Mouse (Mus musculus): ENCODE results near the gene Cdk19. TPM values are rescaled to one million over a fixed set of nuclear protein-coding genes. Genes with fewer than 3 reads are reported as not detected.
A peak's percentile ranks its signal among the peaks of the same experiment; 100 is the strongest.

Cdk19 gene
- polyA plus RNA-seq, 1 experiment from 2014 or later = 9.6 TPM

- DNase-seq (ENCODE audit: low spot score) = no peak
- Histone ChIP-seq H3K27ac (replicated peaks; ENCODE audit: low read depth, low read length) (no peak overlapping the region), H3K9me3 (ENCODE audit: control insufficient read depth, low read length) (no peaks in the 10 kb centered on the region), H3K36me3 (ENCODE audit: control insufficient read depth, insufficient read depth, low read length) (0 out of 2 replicates have a peak, but pooled peaks cover 6% of the 10 kb centered on the region), H3K4me2 (ENCODE audit: low read depth, low read length) (no peak overlapping the region), H3K4me3 (ENCODE audit: low read depth, low read length) (no peak overlapping the region), H3K27me3 (replicated peaks; ENCODE audit: control insufficient read depth, insufficient read depth, low read length) (no peaks in the 10 kb centered on the region), H3K4me1 (ENCODE audit: control insufficient read depth, insufficient read depth, low read length) (0 out of 2 replicates have a peak, but pooled peaks cover 6% of the 10 kb centered on the region), H3K9ac (ENCODE audit: low read depth, low read length) (no peak overlapping the region)
- no peak for ATAC-seq (ENCODE audit: low read depth)
- WGBS = 78% methylated on average over 2 of the region's 2 CpGs
Measured at GRCm38 (mm10) chr10:40393447-40394143, 54.2 kb downstream of the Cdk19 start.

GRCm38 (mm10) chr10:40398842-40399241 is 59.5 kb downstream of the Cdk19 start:
- H3K4me2 ChIP-seq (ENCODE audit: low read depth, low read length) = no peak overlapping the region
- H3K9me3 ChIP-seq (ENCODE audit: control insufficient read depth, low read length) = no peaks in the 10 kb centered on the region
- no peaks in the 10 kb centered on the region for H3K27me3 ChIP-seq (replicated peaks; ENCODE audit: control insufficient read depth, insufficient read depth, low read length)
- no peak overlapping the region for H3K4me3 ChIP-seq (ENCODE audit: low read depth, low read length)
- ATAC-seq (ENCODE audit: low read depth) (no peak), DNase-seq (ENCODE audit: low spot score) (no peak)
- H3K4me1 ChIP-seq (ENCODE audit: control insufficient read depth, insufficient read depth, low read length) = 0 out of 2 replicates have a peak, but pooled peaks cover 9% of the 10 kb centered on the region
- H3K27ac ChIP-seq (replicated peaks; ENCODE audit: low read depth, low read length) = peak overlapping the region; percentile 33
- 74% methylated on average over 3 of the region's 3 CpGs for WGBS
- H3K9ac ChIP-seq (ENCODE audit: low read depth, low read length) = no peak overlapping the region
- H3K36me3 ChIP-seq (ENCODE audit: control insufficient read depth, insufficient read depth, low read length) = 0 out of 2 replicates have a peak, but pooled peaks cover 6% of the 10 kb centered on the region

GRCm38 (mm10) chr10:40399328-40399727 is 60.0 kb downstream of the Cdk19 start:
- Histone ChIP-seq H3K27me3 (replicated peaks; ENCODE audit: control insufficient read depth, insufficient read depth, low read length) (no peaks in the 10 kb centered on the region), H3K9me3 (ENCODE audit: control insufficient read depth, low read length) (no peaks in the 10 kb centered on the region), H3K9ac (ENCODE audit: low read depth, low read length) (no peak overlapping the region), H3K36me3 (ENCODE audit: control insufficient read depth, insufficient read depth, low read length) (0 out of 2 replicates have a peak, but pooled peaks cover 6% of the 10 kb centered on the region), H3K4me2 (ENCODE audit: low read depth, low read length) (no peak overlapping the region), H3K4me3 (ENCODE audit: low read depth, low read length) (no peak overlapping the region), H3K4me1 (ENCODE audit: control insufficient read depth, insufficient read depth, low read length) (0 out of 2 replicates have a peak, but pooled peaks cover 9% of the 10 kb centered on the region), H3K27ac (replicated peaks; ENCODE audit: low read depth, low read length) (no peak overlapping the region)
- WGBS = 74% methylated on average over 2 of the region's 2 CpGs
- no peak for DNase-seq (ENCODE audit: low spot score)
- ATAC-seq (ENCODE audit: low read depth) = no peak

GRCm38 (mm10) chr10:40400293-40400692 is 60.9 kb downstream of the Cdk19 start:
- Histone ChIP-seq H3K9ac (ENCODE audit: low read depth, low read length) (no peak overlapping the region), H3K36me3 (ENCODE audit: control insufficient read depth, insufficient read depth, low read length) (0 out of 2 replicates have a peak, but pooled peaks cover 5% of the 10 kb centered on the region), H3K9me3 (ENCODE audit: control insufficient read depth, low read length) (no peaks in the 10 kb centered on the region), H3K27me3 (replicated peaks; ENCODE audit: control insufficient read depth, insufficient read depth, low read length) (no peaks in the 10 kb centered on the region), H3K4me2 (ENCODE audit: low read depth, low read length) (no peak overlapping the region), H3K4me1 (ENCODE audit: control insufficient read depth, insufficient read depth, low read length) (0 out of 2 replicates have a peak, but pooled peaks cover 9% of the 10 kb centered on the region), H3K4me3 (ENCODE audit: low read depth, low read length) (no peak overlapping the region), H3K27ac (replicated peaks; ENCODE audit: low read depth, low read length) (no peak overlapping the region)
- 81% methylated on average over 4 of the region's 4 CpGs for WGBS
- ATAC-seq (ENCODE audit: low read depth) (no peak), DNase-seq (ENCODE audit: low spot score) (no peak)

- Histone ChIP-seq H3K36me3 (ENCODE audit: control insufficient read depth, insufficient read depth, low read length) (no peaks in the 10 kb centered on the region), H3K9ac (ENCODE audit: low read depth, low read length) (no peak overlapping the region), H3K4me1 (ENCODE audit: control insufficient read depth, insufficient read depth, low read length) (no peaks in the 10 kb centered on the region), H3K4me3 (ENCODE audit: low read depth, low read length) (no peak overlapping the region), H3K9me3 (ENCODE audit: control insufficient read depth, low read length) (no peaks in the 10 kb centered on the region), H3K4me2 (ENCODE audit: low read depth, low read length) (no peak overlapping the region), H3K27ac (replicated peaks; ENCODE audit: low read depth, low read length) (no peak overlapping the region), H3K27me3 (replicated peaks; ENCODE audit: control insufficient read depth, insufficient read depth, low read length) (no peaks in the 10 kb centered on the region)
- DNase-seq (ENCODE audit: low spot score) (no peak), ATAC-seq (ENCODE audit: low read depth) (no peak)
- 86% methylated on average over 3 of the region's 3 CpGs for WGBS
Measured at GRCm38 (mm10) chr10:40406655-40407054, 67.3 kb downstream of the Cdk19 start.

GRCm38 (mm10) chr10:40409336-40409735 is 70.0 kb downstream of the Cdk19 start:
- Histone ChIP-seq H3K9me3 (ENCODE audit: control insufficient read depth, low read length) (no peaks in the 10 kb centered on the region), H3K9ac (ENCODE audit: low read depth, low read length) (no peak overlapping the region), H3K4me1 (ENCODE audit: control insufficient read depth, insufficient read depth, low read length) (no peaks in the 10 kb centered on the region), H3K4me3 (ENCODE audit: low read depth, low read length) (no peak overlapping the region), H3K27me3 (replicated peaks; ENCODE audit: control insufficient read depth, insufficient read depth, low read length) (no peaks in the 10 kb centered on the region), H3K4me2 (ENCODE audit: low read depth, low read length) (no peak overlapping the region), H3K36me3 (ENCODE audit: control insufficient read depth, insufficient read depth, low read length) (no peaks in the 10 kb centered on the region), H3K27ac (replicated peaks; ENCODE audit: low read depth, low read length) (no peak overlapping the region)
- DNase-seq (ENCODE audit: low spot score) (no peak), ATAC-seq (ENCODE audit: low read depth) (no peak)
- 86% methylated on average over 2 of the region's 2 CpGs for WGBS

GRCm38 (mm10) chr10:40411370-40411769 is 72.0 kb downstream of the Cdk19 start:
- H3K9me3 ChIP-seq (ENCODE audit: control insufficient read depth, low read length) = no peaks in the 10 kb centered on the region
- DNase-seq (ENCODE audit: low spot score) = no peak

GRCm38 (mm10) chr10:40416944-40417343 is 77.6 kb downstream of the Cdk19 start:
- Histone ChIP-seq H3K4me1 (ENCODE audit: control insufficient read depth, insufficient read depth, low read length) (0 out of 2 replicates have a peak, but pooled peaks cover 8% of the 10 kb centered on the region), H3K27me3 (replicated peaks; ENCODE audit: control insufficient read depth, insufficient read depth, low read length) (no peaks in the 10 kb centered on the region), H3K27ac (replicated peaks; ENCODE audit: low read depth, low read length) (peak overlapping the region; percentile 28), H3K9me3 (ENCODE audit: control insufficient read depth, low read length) (no peaks in the 10 kb centered on the region), H3K9ac (ENCODE audit: low read depth, low read length) (no peak overlapping the region), H3K36me3 (ENCODE audit: control insufficient read depth, insufficient read depth, low read length) (no peaks in the 10 kb centered on the region), H3K4me2 (ENCODE audit: low read depth, low read length) (no peak overlapping the region), H3K4me3 (ENCODE audit: low read depth, low read length) (no peak overlapping the region)
- no peak; the same call in 1 of the 2 replicates for ATAC-seq (ENCODE audit: low read depth)
- 47% methylated on average over 7 of the region's 7 CpGs for WGBS
- peak; percentile 85 for DNase-seq (ENCODE audit: low spot score)

More at GRCm38 (mm10) chr10:40411370-40411769, 72.0 kb downstream of the Cdk19 start:
- no peaks in the 10 kb centered on the region for H3K4me1 ChIP-seq (ENCODE audit: control insufficient read depth, insufficient read depth, low read length)
- H3K4me2 ChIP-seq (ENCODE audit: low read depth, low read length) = no peak overlapping the region
- H3K27ac ChIP-seq (replicated peaks; ENCODE audit: low read depth, low read length) = no peak overlapping the region
- no peak overlapping the region for H3K9ac ChIP-seq (ENCODE audit: low read depth, low read length)
- no peaks in the 10 kb centered on the region for H3K36me3 ChIP-seq (ENCODE audit: control insufficient read depth, insufficient read depth, low read length)
- no peak for ATAC-seq (ENCODE audit: low read depth)
- H3K4me3 ChIP-seq (ENCODE audit: low read depth, low read length) = no peak overlapping the region
- H3K27me3 ChIP-seq (replicated peaks; ENCODE audit: control insufficient read depth, insufficient read depth, low read length) = no peaks in the 10 kb centered on the region
- WGBS = 91% methylated on average over 2 of the region's 2 CpGs

- no peak overlapping the region for H3K4me2 ChIP-seq (ENCODE audit: low read depth, low read length)
- WGBS = 82% methylated on average over 4 of the region's 4 CpGs
- no peak for ATAC-seq (ENCODE audit: low read depth)
- no peak overlapping the region for H3K4me3 ChIP-seq (ENCODE audit: low read depth, low read length)
- 0 out of 2 replicates have a peak, but pooled peaks cover 8% of the 10 kb centered on the region for H3K4me1 ChIP-seq (ENCODE audit: control insufficient read depth, insufficient read depth, low read length)
- no peaks in the 10 kb centered on the region for H3K9me3 ChIP-seq (ENCODE audit: control insufficient read depth, low read length)
- H3K9ac ChIP-seq (ENCODE audit: low read depth, low read length) = no peak overlapping the region
- no peaks in the 10 kb centered on the region for H3K27me3 ChIP-seq (replicated peaks; ENCODE audit: control insufficient read depth, insufficient read depth, low read length)
- no peaks in the 10 kb centered on the region for H3K36me3 ChIP-seq (ENCODE audit: control insufficient read depth, insufficient read depth, low read length)
- DNase-seq (ENCODE audit: low spot score) = no peak
- H3K27ac ChIP-seq (replicated peaks; ENCODE audit: low read depth, low read length) = no peak overlapping the region
Measured at GRCm38 (mm10) chr10:40419841-40420240, 80.5 kb downstream of the Cdk19 start.

Data from embryonic facial prominence, embryonic 14.5 days (tissue).